Mouse (Mus musculus) lung, adult 2 months (tissue): ENCODE data around the gene Sema7a. TPM values are rescaled to one million over a fixed set of nuclear protein-coding genes. Genes with fewer than 3 reads are reported as not detected.
A peak's percentile ranks its signal among the peaks of the same experiment; 100 is the strongest.

ENCODE experiments used
- DNase-seq: peaks from one replicate; pipeline ENCODE4 v3.0.0; 2022
- H3K4me1 ChIP-seq: fragments of 200-500 bp; 2 replicates; pipeline ENCODE4 v1.6.1; 2011; ENCODE audit warnings: low read length; ENCODE audit not compliant: control insufficient read depth, insufficient read depth
- H3K4me3 ChIP-seq: fragments of 200-500 bp; replicated peaks from 2 replicates; pipeline ENCODE3; 2011; ENCODE audit warnings: low read depth, mild to moderate bottlenecking, control low read depth, low read length; ENCODE audit errors: extremely low read depth
- CTCF ChIP-seq: fragments of 200-500 bp; IDR thresholded peaks from 2 replicates; pipeline ENCODE4 v1.5.1; 2011; ENCODE audit warnings: mild to moderate bottlenecking, low read length, control low read depth; ENCODE audit not compliant: insufficient read depth
- POLR2A ChIP-seq: fragments of 200-500 bp; IDR thresholded peaks from 2 replicates; pipeline ENCODE4 v1.6.1; 2011; ENCODE audit warnings: low read depth, mild to moderate bottlenecking, control low read depth, low read length, borderline replicate concordance; ENCODE audit errors: extremely low read depth
- WGBS: fragments of 180-500 bp; shearing (Covaris S2); methylation state at CpG from one replicate; pipeline ENCODE4 v1.1.7; 2018; 5-methylcytosine and 5-hydroxymethylcytosine counted together
- polyA plus RNA-seq: library from polyadenylated mRNA; depleted of rRNA; stranded (reverse); fragments of >200 nt; gene quantifications from 2 replicates; pipeline ENCODE4 v1.2.3, GENCODE M21; 2012

The Sema7a gene
- polyA plus RNA-seq, 1 experiment = 69.3 TPM

DNA sequence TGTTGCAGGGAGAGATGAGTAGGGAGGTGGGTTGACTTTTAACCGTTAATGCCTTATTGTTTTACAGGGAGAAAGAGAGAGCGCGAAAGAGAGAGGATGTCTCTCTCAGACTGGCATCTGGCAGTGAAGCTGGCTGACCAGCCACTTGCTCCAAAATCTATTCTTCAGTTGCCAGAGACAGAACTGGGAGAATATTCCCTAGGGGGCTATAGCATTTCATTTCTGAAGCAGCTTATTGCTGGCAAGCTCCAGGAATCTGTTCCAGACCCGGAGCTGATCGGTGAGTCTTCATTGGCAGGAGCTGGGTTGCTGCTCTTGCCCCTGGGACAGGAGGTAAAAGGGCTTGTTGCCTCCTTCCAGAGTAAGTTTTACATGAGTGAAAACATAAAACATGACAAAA is 27.3 kb upstream of the Sema7a start:
- 74% methylated on average over 5 of the region's 5 CpGs for WGBS
- DNase-seq = no peak
- no peak for TF ChIP-seq POLR2A
- TF ChIP-seq CTCF = no peak
- H3K4me3 ChIP-seq = no peak overlapping the region
- peaks cover 16% of the 10 kb centered on the region for H3K4me1 ChIP-seq

GRCm38 (mm10) chr9:57921491-57922060 is 18.3 kb upstream of the Sema7a start:
- TF ChIP-seq POLR2A (no peak), CTCF (no peak)
- DNase-seq = no peak
- WGBS = 87% methylated on average over 9 of the region's 9 CpGs
- Histone ChIP-seq H3K4me1 (no peaks in the 10 kb centered on the region), H3K4me3 (no peak overlapping the region)

- H3K4me3 ChIP-seq = no peak overlapping the region
- WGBS = 91% methylated on average over 5 of the region's 5 CpGs
- H3K4me1 ChIP-seq = no peaks in the 10 kb centered on the region
- no peak for DNase-seq
- TF ChIP-seq POLR2A (no peak), CTCF (no peak)
Observed at GRCm38 (mm10) chr9:57922381-57922780, 17.5 kb upstream of the Sema7a start.

GRCm38 (mm10) chr9:57923046-57923445 is 16.9 kb upstream of the Sema7a start:
- no peak for DNase-seq
- Histone ChIP-seq H3K4me1 (no peaks in the 10 kb centered on the region), H3K4me3 (no peak overlapping the region)
- WGBS = 94% methylated on average over 3 of the region's 3 CpGs
- TF ChIP-seq CTCF (no peak), POLR2A (no peak)

DNA sequence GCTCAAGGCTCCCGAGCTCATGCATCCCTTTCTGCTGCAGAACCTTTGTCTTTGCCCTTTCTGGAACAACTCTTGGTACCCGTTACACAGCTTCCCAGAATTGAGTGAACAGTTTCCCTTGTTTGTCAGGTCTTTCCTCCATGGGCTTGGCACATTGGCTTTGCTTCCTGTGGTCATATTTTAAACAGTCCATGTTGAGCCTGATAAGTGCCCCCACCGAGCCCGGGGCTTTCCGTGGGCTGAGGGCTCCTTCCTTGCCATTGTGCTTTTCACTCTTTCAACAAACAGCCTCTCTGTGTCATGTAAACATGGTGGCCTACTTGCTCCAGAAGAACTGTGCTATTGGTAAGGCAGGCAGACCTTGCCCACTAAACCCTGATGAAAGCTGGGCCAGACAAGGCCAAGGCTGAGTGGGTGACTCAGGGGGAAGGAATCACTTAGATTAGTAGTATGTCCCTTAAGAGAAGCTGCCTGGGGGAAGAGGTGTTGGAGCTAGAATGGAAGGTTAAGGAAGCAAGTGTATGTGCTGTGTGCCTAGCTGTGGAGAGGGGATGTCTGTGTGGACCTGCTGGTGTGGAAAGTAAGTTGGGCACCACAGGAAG is 8.6 kb upstream of the Sema7a start:
- H3K4me1 ChIP-seq = peaks cover 6% of the 10 kb centered on the region
- WGBS = 51% methylated on average over 5 of the region's 5 CpGs
- H3K4me3 ChIP-seq = no peak overlapping the region
- TF ChIP-seq CTCF = no peak
- TF ChIP-seq POLR2A = no peak
- DNase-seq = no peak

DNA sequence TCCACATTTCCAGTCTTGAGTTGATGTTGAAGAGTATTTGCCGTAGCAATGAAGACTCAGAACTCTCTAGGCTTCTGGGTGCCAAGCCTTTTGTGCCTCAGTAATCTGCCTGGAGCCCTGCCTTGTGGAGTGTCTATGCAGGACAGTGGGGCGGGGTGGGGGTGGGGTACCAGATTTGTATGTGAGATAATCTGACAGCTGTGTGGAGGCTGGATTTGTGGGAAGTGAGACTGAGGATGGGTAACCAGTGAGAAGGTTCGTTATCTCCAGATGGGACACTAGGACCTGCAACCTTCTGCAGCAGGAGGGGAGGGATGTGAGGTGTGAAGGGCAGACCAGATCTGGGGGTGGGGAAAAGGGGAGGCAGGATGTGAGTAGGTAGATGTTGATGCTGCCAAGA is 7.7 kb upstream of the Sema7a start:
- DNase-seq = no peak
- WGBS = 53% methylated on average over 3 of the region's 3 CpGs
- no peak for TF ChIP-seq POLR2A
- Histone ChIP-seq H3K4me3 (no peak overlapping the region), H3K4me1 (peaks cover 6% of the 10 kb centered on the region)

DNA sequence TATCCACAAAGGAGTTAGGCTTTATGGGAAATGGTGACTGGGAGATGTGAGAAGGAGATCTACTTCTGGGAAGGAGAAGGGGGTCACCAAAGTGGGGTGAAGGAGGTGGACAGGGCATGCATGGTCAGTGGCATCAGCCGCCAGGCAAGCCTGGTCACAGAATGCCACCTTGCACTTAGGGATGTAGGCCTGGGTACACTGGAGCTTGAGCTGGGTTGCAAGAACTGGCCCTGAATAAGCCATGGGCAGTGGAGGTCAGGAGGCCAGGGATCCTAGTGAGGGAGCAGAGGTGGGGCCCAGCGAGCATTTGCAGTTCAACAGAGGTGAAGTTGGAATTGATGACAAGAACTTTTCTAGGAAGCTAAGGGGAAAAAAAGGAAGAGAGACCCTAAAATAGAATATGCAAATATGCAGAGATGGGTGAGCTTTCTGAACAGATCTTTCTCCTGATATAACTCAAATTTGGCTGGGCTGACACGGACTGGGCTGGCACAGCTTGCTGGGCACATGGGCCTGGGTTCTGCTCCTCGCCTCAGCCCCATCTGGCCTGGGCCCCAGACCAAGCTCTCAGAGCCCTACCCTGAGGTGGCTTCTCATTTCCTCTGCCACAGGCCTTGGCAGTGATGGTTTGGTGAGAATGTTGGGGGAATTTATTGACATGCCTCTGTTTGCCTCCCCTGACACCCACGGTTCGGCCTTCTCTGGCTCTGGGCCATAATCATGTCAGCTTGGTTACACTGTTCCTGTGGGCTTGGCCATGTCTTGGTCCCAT is 6.9 kb upstream of the Sema7a start:
- 47% methylated on average over 6 of the region's 6 CpGs for WGBS
- H3K4me1 ChIP-seq = peaks cover 6% of the 10 kb centered on the region

DNA sequence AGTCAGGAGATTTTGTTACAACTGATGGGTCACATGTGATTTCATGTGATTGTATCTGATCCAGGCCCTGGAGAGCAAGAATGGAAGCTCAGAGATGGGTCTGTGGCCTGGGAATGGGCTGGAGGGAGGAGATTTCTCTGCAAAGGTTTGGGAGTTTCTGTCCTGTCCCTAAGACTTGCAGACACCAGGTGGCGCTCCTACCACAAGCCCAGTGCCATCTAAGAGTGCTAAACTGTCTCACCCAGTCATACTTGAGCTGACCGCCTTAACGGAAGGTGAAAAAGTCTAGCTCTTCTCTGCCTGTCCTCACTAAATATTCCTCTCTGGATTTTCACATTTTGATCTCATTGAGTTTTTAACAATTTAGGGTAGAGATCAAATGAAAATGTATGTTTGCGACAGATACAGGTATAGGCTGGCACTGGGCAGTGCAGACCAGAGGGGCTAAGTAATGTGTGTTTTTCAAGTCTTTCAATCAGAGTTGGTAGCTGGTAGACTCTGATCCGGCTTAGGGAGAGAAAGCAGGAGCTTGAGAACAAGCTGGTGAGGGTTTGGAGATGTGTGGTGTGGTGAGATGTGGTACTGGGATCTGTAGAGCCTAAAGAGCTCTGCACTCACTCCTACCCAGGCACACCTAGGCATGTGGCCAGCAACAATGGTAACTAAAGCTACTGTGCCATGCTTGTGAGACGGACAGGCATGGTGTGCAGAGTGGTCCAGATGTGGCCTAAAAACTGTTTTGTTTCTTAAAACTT is 4.1 kb upstream of the Sema7a start:
- no peak for TF ChIP-seq POLR2A
- peak; percentile 93 for TF ChIP-seq CTCF
- Histone ChIP-seq H3K4me1 (peaks cover 3% of the 10 kb centered on the region), H3K4me3 (no peak overlapping the region)
- peak; percentile 85 for DNase-seq
- 30% methylated on average over 6 of the region's 6 CpGs for WGBS

More for the DNA sequence above, 6.9 kb upstream of the Sema7a start:
- no peak for DNase-seq
- H3K4me3 ChIP-seq = no peak overlapping the region
- TF ChIP-seq POLR2A = no peak
- TF ChIP-seq CTCF = no peak

DNA sequence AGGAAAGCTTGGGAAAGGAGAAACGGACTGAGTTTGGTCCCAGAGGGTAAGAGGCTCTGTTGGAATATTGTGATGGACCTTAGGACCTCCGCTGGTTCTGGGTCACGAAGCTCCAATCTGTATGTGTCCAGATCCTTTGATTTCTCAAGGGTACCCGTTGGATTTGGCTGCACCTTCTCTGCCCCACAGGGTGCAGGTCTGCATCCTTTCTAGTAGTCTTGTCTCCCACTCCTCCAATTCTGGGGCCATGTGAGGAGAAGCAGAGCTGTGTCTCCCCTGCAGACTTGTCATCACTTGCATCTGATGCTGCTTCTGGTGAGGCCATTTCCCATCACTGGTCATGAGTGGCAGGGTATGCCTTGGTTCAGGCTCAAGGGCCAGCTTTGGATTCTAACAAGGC is 2.7 kb upstream of the Sema7a start:
- no peak overlapping the region for H3K4me3 ChIP-seq
- 92% methylated on average over 4 of the region's 4 CpGs for WGBS
- no peak for DNase-seq
- TF ChIP-seq CTCF = no peak
- no peak for TF ChIP-seq POLR2A
- H3K4me1 ChIP-seq = no peaks in the 10 kb centered on the region
